Mouse (Mus musculus): ENCODE measurements around the gene Saal1. TPM values are rescaled to one million over a fixed set of nuclear protein-coding genes. Genes with fewer than 3 reads are reported as not detected.

Saal1 gene
- polyA plus RNA-seq, 1 experiment = 11.2 TPM

- Histone ChIP-seq H3K4me3 (peak within 1 kb of the TSS; percentile 41), H3K4me2 (ENCODE audit: low read depth) (peak within 1 kb of the TSS; percentile 90), H3ac (ENCODE audit: control insufficient read depth, insufficient read length) (peak within 1 kb of the TSS; percentile 22), H3K27me3 (ENCODE audit: control insufficient read depth, insufficient read depth, insufficient read length) (peaks cover 5% of the 10 kb centered on the region), H3K79me2 (ENCODE audit: control insufficient read depth, insufficient read depth) (no peaks in the 10 kb centered on the region), H3K36me3 (ENCODE audit: control insufficient read depth, insufficient read depth) (no peaks in the 10 kb centered on the region)
- TF ChIP-seq TCF12 (IDR thresholded peaks at IDR 0.05; ENCODE audit: insufficient read depth, poor library complexity, severe bottlenecking) (no peak), SRF (IDR thresholded peaks at IDR 0.05; ENCODE audit: control insufficient read depth, insufficient read length, low read depth) (no peak), POLR2A (IDR thresholded peaks at IDR 0.05; ENCODE audit: insufficient read length, low read depth) (peak; percentile 89), MYOG (IDR thresholded peaks at IDR 0.05; ENCODE audit: control insufficient read depth in 1 of 3, insufficient read depth in 1 of 3, insufficient read length in 2 of 3, low read depth in 2 of 3) (peak in 1 of 3 experiments; percentile 8), REST (IDR thresholded peaks at IDR 0.05; ENCODE audit: insufficient read depth, insufficient read length) (no peak), MYOD1 (IDR thresholded peaks at IDR 0.05; ENCODE audit: control insufficient read depth in 1 of 3, insufficient read length in 2 of 3, low read depth in 2 of 3) (peak in 1 of 3 experiments; percentile 46), POLR2AphosphoS2 (IDR thresholded peaks at IDR 0.05; ENCODE audit: insufficient read length, low read depth) (peak; percentile 66), MAX (IDR thresholded peaks at IDR 0.05; ENCODE audit: low read depth) (no peak)
Measured at GRCm38 (mm10) chr7:46639692-46640031, 70.8 kb downstream of the Saal1 start, which contains the start of gene Sergef. Gene Sergef (minus strand): TSS chr7:46639807.

GRCm38 (mm10) chr7:46638889-46639691 is 71.4 kb downstream of the Saal1 start:
- no peak for TF ChIP-seq MAX (IDR thresholded peaks at IDR 0.05; ENCODE audit: low read depth)
- no peak for TF ChIP-seq REST (IDR thresholded peaks at IDR 0.05; ENCODE audit: insufficient read depth, insufficient read length)
- TF ChIP-seq TCF3 (IDR thresholded peaks at IDR 0.05; ENCODE audit: insufficient read length, low read depth) = no peak
- no peak for TF ChIP-seq CEBPB (IDR thresholded peaks at IDR 0.05; ENCODE audit: insufficient read depth, poor library complexity, severe bottlenecking)
- TF ChIP-seq USF1 (IDR thresholded peaks at IDR 0.05; ENCODE audit: low read depth) = no peak
- no peak for TF ChIP-seq POLR2AphosphoS2 (IDR thresholded peaks at IDR 0.05; ENCODE audit: insufficient read length, low read depth)
- TF ChIP-seq MYOG (IDR thresholded peaks at IDR 0.05; ENCODE audit: control insufficient read depth in 1 of 3, insufficient read depth in 1 of 3, insufficient read length in 2 of 3, low read depth in 2 of 3) = no peak
- TF ChIP-seq E2F4 (IDR thresholded peaks at IDR 0.05; ENCODE audit: insufficient read depth) = no peak
- no peak for TF ChIP-seq SRF (IDR thresholded peaks at IDR 0.05; ENCODE audit: control insufficient read depth, insufficient read length, low read depth)
- TF ChIP-seq POLR2A (IDR thresholded peaks at IDR 0.05; ENCODE audit: insufficient read length, low read depth) = no peak
- no peak for TF ChIP-seq TCF12 (IDR thresholded peaks at IDR 0.05; ENCODE audit: insufficient read depth, poor library complexity, severe bottlenecking)
- TF ChIP-seq MYOD1 (IDR thresholded peaks at IDR 0.05; ENCODE audit: control insufficient read depth in 1 of 3, insufficient read length in 2 of 3, low read depth in 2 of 3) = no peak
- Histone ChIP-seq H3K27me3 (ENCODE audit: control insufficient read depth, insufficient read depth, insufficient read length) (peaks cover 5% of the 10 kb centered on the region), H3ac (ENCODE audit: control insufficient read depth, insufficient read length) (peak overlapping the region; percentile 22), H3K36me3 (ENCODE audit: control insufficient read depth, insufficient read depth) (no peaks in the 10 kb centered on the region), H3K4me2 (ENCODE audit: low read depth) (peak overlapping the region; percentile 72), H3K79me2 (ENCODE audit: control insufficient read depth, insufficient read depth) (no peaks in the 10 kb centered on the region), H3K4me3 (peak overlapping the region; percentile 41)

Other genes with a start within 250 kb of the Saal1 start
- 13.9 TPM for gene Sergef, start 70.9 kb downstream of the Saal1 start, polyA plus RNA-seq (2012; fragmentation: generic; extraction: Trizol)
- gene Tph1, start 38.1 kb downstream of the Saal1 start, polyA plus RNA-seq (2012; fragmentation: generic; extraction: Trizol) = 0.17 TPM
- 4.3 TPM for gene Saa3, start 5.0 kb upstream of the Saal1 start, polyA plus RNA-seq (2012; fragmentation: generic; extraction: Trizol)
- gene Saa4, start 21.9 kb upstream of the Saal1 start, polyA plus RNA-seq (2012; fragmentation: generic; extraction: Trizol) = not detected
- not detected for gene Saa1, start 32.3 kb upstream of the Saal1 start, polyA plus RNA-seq (2012; fragmentation: generic; extraction: Trizol)
- not detected for gene Saa2, start 41.1 kb upstream of the Saal1 start, polyA plus RNA-seq (2012; fragmentation: generic; extraction: Trizol)
- 7.9 TPM for gene Hps5, start 85.4 kb upstream of the Saal1 start, polyA plus RNA-seq (2012; fragmentation: generic; extraction: Trizol)
- 18.0 TPM for gene Gtf2h1, start 85.4 kb upstream of the Saal1 start, polyA plus RNA-seq (2012; fragmentation: generic; extraction: Trizol)
- 1,758 TPM for gene Ldha, start 130.8 kb upstream of the Saal1 start, polyA plus RNA-seq (2012; fragmentation: generic; extraction: Trizol)
- gene Ldhc, start 150.5 kb upstream of the Saal1 start, polyA plus RNA-seq (2012; fragmentation: generic; extraction: Trizol) = 0.08 TPM
- gene Tsg101, start 209.3 kb upstream of the Saal1 start, polyA plus RNA-seq (2012; fragmentation: generic; extraction: Trizol) = 68.5 TPM
- gene Uevld, start 247.8 kb upstream of the Saal1 start, polyA plus RNA-seq (2012; fragmentation: generic; extraction: Trizol) = 3.6 TPM